Mouse (Mus musculus): ENCODE results near the gene Adgrl3.

GRCm38 (mm10) chr5:81550211-81550610 is 530.3 kb downstream of the Adgrl3 start:
- TF ChIP-seq POLR2A (IDR thresholded peaks at IDR 0.05; ENCODE audit: extremely low read depth, insufficient read depth, low read length) (no peak), CTCF (IDR thresholded peaks at IDR 0.05; ENCODE audit: extremely low read depth, insufficient read depth, low read length) (no peak)
